Mouse (Mus musculus) ES-E14 (cell line): ENCODE measurements around the gene Slc30a10.

Experiments used
- MAFK ChIP-seq: IDR thresholded peaks from 2 replicates; pipeline ENCODE4 v1.6.1; 2014; ENCODE audit warnings: mild to moderate bottlenecking, low read depth, low read length, inconsistent platforms; ENCODE audit not compliant: insufficient read depth
- ZC3H11A ChIP-seq: IDR thresholded peaks from 2 replicates; pipeline ENCODE4 v1.6.1; 2012; ENCODE audit warnings: low read depth, mild to moderate bottlenecking, inconsistent platforms, low read length, borderline replicate concordance

DNA sequence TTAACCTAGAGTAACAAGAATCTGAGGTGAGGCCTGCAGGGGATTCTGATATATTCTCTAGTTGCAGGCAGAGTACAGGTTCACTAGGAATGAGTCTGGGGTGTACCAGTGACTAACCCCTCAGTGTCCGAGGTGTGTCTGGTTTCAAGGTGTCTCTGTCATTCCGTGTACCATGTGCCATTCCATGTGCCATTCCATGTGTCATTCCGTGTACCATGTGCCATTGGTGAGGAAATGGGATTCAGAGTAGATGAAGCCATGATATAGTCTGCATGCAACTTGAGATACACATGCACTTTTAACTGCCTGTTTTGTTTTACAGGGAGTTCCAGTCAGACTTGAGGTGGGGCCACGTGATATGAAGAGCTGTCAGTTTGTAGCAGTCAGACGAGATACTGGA, 34.8 kb upstream of the Slc30a10 start:
- TF ChIP-seq MAFK, result no peak
- no peak for TF ChIP-seq ZC3H11A
